Mouse (Mus musculus) frontal cortex, adult (tissue): ENCODE results near the gene Olfr464.
A peak's percentile ranks its signal among the peaks of the same experiment; 100 is the strongest.

ENCODE experiments used
- ATAC-seq: cut with Nextera tagmentation; 2 replicates; pipeline ENCODE4 v1.9.2; 2017; ENCODE audit warnings: mild to moderate bottlenecking, moderate library complexity, mixed read lengths; ENCODE audit not compliant: low TSS enrichment

Olfr464 gene

DNA sequence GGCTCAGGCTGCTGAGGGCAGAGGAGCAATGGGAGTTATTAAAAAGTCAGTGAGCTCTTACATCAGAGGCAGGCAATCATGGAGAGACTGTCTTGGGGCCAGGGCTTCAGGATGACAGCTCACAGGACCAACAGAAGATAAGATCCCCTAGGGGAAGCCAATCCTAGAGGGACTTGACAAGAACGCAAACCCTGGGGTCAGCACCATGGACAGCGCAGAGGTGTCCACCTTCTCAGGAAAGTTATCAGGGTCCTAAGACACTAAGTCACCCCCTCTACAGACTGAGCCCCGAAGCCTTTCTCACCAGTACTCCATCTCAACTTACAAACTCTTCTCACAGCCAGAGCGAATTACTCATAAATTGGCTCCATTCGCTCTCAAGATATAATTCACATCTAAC is at the start of gene Olfr464:
Olfr464 (minus strand) TSS at position 2 of the 400 bp plus-strand sequence.
- ATAC-seq, result no peak

DNA sequence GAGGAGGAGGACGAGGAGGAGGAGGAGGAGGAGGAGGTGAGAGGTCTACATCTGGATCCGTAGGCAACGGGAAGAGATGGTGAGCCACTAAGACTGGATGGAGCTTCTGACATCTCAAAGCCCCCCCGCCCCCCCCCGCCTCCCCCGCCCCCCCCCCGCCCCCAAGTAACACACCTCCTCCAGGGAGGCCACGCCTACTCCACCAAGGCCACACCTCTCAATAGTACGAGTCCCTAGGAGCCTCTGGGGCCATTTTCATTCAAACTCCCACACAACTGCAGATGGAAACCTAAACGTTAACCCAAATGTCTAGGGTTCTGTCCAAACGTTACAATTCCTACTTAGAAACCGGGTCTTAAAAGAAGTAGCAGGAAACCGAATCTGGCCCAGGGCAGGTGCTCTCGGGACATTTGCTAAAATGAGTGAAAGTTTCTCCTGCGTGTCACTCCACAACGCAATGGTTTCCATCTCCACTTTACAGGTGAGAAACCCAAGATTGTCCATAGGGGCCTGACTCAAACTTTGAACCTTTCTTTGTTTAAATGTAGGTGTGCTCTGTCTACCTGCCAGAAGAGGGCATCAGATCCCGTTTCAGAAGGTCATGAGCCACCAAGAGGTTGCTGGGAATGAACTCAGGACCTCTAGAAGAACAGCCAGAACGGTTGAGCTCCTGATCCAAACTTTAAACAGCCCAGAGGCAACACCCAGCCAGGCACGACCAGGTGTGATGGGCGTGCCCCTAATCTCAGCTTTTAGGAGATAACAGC is 47.8 kb upstream of the Olfr464 start:
- no peak for ATAC-seq

DNA sequence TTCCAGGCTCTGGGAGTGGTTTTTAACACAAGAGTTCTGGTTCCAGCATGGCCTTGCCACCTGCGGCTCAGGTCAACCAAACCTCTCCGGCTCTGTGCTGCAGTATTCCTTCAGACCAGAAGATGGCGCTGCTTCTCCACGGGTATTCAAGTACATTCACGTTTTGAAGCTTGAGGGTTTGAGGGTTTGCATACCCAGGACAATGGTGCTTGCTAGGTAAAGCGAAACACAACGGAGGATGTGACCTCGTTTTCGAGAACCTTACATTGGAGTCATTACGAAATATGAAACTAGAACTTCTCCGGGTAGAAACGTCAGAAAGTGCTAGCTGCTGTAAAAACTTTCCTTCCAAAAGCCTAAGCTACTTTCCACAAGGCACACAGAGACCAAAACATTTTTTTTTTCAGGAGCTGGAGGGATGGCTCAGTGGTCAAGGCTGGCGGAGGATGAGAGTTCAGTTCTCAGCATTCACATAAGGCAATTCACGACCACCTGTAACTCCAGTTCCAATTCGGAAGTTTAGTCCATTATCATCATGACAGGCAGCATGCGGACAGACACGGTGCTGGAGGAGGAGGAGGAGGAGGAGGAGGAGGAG is 47.0 kb upstream of the Olfr464 start:
- peak; percentile 74 for ATAC-seq

DNA sequence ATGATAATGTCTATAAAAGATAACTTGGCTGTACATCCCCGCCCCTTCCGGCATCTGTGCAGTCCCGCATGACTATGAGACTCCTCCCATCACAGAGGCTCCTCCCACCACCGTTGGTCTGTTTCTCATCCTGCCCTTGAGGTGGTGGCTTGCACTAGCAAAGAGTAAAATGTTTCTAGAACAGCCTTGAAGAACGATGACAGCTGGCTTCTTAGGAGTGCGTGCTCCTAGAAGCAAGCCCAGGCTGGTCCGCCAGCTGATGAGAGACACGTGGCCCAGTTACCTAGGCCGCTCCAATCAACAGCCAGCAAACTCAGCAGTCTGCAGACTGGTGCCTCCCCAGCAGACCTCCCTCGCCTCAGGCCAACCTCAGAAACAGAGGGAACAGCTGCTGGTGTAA is 45.4 kb upstream of the Olfr464 start:
- no peak; the same call in 1 of the 2 replicates for ATAC-seq

DNA sequence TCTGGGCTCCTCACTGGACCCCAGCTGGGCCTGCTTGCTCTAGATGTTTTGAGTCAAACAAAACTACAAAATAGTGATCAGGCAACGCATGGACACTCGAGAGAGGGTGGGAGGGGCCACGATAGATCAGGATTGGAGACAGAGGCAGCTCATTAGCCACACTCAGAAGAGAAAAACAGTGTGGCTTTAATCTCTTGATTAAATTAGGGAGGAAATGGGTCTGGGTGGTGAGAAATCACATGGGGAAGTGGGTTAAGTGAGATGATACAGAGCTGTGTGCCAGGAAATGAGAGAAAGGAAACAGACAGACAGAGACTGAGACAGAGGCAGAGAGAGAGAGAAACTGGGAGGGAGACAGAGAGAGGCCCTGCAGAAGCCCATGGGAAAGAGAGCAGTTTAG is 44.5 kb upstream of the Olfr464 start:
- ATAC-seq, result no peak

DNA sequence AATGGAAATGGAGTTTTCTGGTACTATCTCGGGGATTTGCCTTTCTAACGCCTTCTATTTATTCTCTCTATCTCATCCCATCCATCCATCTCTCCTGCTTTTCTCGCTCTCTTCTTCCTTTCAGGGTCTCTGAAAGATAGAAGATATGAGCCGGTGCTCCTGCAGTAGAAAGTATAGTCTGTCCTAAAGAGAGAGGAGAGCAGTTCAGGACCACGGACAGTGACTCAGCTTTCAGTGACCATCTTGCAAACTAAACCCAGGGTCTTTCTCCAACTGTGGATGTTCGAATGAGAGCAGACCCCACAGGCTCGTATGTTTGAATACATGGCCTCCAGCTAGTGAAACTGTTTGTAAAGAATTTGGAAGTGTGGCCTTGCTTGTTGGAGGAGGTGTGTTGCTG is 36.3 kb upstream of the Olfr464 start:
- no peak for ATAC-seq

DNA sequence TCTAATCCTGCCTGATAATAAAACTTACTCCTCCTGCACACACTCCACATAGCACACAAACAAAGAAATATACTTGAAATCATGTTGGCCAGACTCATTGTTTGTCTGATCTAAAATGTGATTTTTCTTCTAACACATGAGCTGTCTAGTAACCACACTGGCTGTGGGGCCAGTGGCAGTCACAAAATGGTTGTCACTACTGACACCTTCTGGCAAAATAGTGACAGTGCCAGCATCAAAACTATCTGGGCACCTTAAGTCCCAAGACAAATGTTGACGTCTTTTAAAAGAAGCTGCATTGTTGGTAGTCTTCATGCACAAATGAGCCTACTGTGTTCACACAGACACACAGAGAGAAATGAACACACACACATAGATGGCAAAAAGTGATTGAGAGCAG is 34.4 kb upstream of the Olfr464 start:
- ATAC-seq, result peak; percentile 78; the same call in 1 of the 2 replicates

DNA sequence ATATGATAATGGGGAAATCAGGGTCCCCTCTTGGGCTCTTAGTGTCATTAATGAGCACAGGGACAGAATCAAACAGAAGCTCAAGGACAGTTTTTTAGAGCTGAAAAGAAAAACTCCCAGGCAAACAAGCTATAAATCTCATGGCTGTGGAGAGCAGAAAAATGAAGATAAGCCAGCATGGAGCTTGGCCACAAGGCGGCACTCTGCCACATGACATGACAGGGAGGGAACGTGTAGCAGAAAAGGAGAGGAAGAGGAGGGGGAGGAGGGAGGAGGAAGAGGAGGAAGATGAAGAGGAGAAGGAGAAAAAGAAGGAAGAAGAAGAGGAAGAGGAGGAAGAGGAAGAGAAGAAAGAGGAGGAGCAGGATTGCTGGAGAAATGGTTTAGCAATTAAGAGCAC is 29.2 kb upstream of the Olfr464 start:
- peak; percentile 50; the same call in 1 of the 2 replicates for ATAC-seq

DNA sequence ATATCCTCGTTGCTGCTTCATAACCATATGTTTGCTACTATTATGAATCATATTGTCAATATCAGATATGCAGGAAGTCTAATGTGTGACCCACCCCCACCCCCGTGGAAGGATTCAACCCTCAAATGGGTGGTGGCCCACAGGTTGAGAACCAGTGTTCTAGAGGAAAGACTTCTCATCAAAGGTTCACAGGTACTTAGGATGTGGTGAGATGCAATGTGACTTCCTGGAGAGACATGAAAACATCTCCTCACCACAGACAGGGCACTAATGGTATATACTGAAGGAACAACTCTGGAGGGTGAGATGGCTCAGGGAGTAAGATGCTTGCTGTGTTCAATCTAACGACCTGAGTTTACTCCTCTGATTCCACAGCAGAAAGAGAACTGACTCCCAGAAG is 14.7 kb upstream of the Olfr464 start:
- no peak for ATAC-seq

DNA sequence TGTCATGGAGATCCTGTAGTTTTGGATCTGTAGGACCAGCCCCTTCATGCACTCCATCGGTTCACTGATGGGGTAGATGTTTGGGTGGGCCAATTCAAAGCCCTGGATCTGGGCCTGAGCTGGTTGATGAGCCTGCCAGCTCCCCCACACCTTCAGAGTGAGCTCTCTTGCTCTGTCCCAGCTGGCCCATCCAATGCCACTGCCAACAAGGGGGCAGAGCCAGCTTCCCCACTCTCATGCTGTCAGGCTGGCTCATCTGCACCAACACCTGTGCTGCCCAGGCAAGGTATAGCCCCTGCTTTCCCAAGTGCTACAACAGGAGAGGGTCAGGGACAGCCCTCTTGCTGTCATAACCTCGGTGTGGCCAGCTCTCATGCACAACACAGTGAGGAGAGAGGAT is 13.0 kb upstream of the Olfr464 start:
- no peak for ATAC-seq

DNA sequence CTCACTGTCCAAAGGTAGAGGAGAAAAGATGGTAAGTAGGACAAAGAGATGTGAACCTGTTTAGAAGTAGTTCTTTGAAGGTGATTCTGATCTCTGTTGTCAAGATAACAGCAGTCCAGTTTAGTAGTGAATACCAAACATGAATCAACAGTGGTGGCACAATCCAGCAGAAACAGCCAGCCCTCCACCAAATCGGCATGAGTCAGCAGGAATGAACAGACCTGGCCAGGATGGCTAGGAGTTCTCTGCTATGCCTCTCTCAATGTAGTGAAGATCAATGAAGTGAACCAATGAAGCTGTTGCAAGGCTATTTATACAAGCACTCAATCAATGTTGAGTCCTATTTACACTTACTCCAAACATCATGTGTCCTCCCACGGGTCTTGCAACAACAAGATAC is 9.6 kb upstream of the Olfr464 start:
- ATAC-seq, result no peak

DNA sequence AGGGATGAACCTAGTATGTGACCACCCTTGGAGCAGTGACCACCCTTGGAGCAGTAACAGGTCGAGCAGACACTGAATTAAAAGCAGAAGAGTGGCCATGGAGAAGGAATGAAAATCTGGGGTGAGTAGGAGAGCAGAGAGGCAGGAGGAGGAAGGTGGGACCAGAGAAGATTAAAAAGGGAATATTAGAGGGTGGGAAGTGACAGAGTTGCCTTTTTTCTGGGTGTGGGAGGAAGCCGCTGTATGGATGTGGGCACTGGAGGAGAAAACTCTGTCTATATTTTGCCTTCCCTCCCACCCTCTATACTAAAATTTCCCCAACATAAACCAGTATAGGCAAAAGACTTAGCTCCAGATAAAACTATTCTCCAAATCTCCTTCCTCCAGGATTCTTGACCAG is 466 bp downstream of the Olfr464 start:
- peak; percentile 92 for ATAC-seq

DNA sequence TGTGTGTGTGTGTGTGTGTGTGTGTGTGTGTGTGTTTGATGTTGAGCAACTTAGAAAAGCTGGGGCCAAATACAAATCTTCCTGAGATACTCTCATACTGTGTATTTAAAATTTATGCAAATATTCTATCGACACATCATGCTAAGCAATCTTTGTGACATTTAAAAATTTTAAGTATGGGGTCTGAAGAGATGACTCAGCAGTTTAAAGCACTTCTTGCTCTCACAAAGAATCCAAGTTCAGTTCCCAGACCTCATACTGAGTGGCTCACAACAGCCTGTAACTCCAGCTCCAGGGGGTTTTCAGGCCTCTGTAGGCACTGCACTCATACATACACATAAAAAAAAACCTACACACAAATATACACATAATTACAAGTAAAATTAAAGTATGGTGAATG is 4.8 kb downstream of the Olfr464 start:
- no peak for ATAC-seq

DNA sequence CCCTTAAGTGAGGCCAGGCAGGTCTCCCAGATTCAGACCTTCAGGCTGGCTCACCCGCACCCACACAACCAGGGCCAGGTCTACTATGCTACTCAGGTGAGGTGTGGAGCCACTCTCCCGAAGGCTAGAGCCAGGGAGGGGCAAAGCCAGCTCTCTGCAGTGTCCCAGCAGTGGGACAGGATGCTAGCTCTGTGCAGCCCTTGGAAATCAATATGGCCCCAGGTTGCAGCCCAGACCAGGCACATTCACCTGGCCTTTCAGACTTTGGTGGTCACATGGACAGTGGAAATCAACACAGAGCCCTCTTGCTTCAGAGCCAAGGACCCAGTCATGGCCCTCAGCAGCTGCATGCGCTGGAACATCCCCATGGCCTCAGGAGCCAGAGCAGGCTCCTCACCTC is 16.4 kb downstream of the Olfr464 start:
- no peak for ATAC-seq

DNA sequence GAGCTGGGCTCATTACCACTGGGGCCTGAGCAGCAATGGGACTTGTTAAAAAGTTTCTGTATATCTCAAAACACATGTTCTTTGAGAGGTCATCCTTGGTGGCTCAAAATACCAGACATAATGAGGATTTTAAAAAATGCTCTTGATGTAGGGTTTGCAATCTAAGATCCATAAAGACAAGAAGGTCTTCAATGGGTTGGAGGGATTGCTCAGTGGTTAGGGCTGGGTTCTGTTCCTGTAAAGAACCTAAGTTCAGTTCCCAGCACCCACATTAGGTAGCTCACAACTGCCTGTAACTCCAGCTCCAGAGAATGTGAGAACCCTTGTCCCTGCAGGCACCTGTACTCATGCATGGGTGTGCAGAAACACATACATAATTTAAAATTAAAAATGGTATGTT is 23.5 kb downstream of the Olfr464 start, which contains the start of gene Olfr463:
Olfr463 (minus strand) TSS at position 101 of the 400 bp plus-strand sequence.
- no peak for ATAC-seq

DNA sequence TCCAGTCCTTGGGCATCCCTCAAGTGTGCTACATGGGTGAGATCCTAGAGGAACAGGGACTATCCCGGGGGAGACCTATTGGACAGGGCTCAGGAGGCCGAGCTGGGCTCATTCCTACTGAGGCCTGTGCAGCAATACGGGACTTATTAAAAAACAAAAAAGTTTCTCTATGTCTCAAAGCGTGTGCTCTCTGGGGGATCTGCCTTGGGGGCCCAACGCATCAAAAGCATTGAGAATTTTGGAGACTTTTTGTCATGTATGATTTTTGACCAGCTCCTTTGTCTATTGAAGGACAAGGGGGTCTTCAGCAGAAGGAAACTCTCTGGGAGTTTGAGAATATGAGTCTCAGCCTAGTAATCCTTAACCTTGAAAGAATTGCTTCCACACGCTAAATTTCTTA is 28.6 kb downstream of the Olfr464 start, which contains the start of gene Olfr462:
Olfr462 (minus strand) TSS at position 101 of the 400 bp plus-strand sequence.
- ATAC-seq, result no peak

DNA sequence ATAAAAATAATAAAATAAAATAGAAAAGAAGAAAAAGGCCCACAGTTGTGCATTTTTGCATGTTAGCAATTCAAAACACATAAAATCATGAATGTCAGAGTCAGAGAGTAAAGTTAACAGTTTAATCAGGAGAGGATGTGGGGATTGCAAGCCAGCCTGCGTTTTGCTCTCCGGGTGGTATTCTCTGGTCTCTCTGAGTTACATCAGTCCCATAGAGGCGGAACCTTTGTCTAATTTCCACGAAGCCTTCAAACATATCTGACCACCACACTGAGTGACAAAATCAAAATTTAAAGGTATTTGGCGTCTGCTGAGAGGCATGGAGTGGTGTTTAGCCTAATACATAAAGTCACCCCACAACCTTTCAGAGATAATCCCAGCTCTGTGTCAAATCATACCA is 35.9 kb downstream of the Olfr464 start:
- ATAC-seq, result no peak

DNA sequence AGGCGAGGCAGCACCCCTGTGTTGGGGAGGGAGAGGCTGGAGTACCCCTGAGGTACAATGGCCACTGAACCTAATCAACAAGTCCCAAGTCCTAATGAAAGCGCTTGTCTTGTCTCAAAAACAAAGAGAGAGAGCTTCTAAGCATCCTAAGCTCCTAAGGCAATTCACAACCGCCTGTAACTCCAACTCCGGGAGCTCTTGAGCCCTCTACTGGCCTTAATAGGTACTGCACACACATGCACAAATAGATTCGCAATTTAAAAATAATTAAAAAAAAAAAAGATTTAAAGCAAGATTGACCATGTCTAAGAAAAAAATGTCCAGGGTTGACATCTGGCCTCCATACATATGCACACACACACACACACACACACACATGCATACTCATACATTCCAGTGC is 37.3 kb downstream of the Olfr464 start:
- no peak for ATAC-seq

DNA sequence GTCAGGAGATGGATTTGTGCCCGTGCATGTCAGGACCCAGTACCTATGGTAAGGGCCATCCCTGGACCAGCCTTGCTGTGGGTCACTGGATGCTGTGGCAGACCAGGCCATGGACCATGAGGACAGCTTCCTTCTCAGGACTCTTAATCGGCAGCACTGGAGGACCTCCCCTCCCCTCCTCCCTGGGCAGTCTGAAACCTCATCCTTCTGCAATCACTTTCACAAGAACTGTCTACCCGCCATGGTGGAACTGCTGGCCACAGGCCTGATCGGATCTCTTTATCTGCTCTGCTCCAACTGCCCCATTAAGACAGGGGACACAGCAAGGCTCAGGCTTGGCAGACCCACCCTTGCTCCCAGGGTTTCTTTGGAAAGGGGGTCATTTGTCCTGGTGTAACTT is 39.1 kb downstream of the Olfr464 start:
- no peak for ATAC-seq

DNA sequence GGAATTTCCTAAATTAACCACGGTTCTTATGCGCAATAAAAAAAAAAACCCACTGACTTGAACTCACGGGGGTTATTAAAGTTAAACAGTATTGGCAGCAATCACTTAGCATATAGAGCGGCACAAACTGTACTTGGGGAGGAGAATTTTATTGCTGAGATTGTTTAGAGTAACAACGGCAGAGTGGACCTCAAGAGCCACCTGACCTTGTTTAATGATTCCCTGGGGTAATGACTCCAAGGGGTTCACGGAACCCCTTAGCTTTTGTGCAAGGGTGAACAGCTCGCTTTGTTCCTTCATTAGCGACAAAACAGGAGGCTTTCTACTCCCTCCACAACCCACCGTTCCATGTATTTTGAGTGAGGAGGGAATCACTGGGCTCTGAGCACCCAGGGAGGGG is 40.9 kb downstream of the Olfr464 start:
- ATAC-seq, result no peak

DNA sequence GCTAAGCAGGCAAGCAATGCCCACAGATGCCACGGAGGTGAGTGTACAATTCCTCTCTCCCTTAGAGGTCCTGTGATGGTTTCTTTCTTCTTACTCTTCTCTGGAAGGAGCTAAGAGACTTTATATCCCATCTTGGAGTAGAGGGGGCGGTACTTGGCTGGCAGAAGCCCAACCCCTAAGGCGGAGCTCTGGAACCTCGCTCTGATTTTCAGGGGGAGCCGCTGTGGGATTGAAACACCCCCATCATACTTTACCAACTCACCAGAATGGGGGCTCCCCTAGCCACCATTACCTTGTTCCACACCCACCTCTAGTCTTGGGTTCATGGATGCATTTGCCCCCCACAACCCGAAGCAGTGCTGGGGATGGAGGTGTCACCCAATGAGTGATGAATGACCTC is 45.3 kb downstream of the Olfr464 start, which contains the start of gene Epx:
Epx (minus strand) TSS at position 101 of the 400 bp plus-strand sequence.
- ATAC-seq, result no peak

DNA sequence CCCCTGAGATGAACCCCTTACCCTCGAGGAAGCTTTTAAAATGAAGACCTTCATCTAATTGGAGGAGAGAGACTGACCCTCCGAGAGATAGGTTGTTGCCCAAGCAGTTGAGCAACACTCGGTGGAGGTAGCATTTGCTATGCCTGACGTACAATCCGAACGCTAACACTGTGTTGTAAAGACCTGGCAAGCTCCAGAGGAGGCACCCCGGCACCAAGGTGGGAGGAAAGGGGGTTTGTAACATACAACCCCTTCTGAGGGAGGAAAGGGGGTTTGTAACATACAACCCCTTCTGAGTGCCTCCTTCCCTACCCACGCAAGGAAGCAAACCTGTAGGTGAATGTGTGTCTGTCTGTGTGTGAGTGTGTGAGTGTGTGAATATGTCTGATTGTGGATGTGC is 49.0 kb downstream of the Olfr464 start:
- no peak for ATAC-seq

DNA sequence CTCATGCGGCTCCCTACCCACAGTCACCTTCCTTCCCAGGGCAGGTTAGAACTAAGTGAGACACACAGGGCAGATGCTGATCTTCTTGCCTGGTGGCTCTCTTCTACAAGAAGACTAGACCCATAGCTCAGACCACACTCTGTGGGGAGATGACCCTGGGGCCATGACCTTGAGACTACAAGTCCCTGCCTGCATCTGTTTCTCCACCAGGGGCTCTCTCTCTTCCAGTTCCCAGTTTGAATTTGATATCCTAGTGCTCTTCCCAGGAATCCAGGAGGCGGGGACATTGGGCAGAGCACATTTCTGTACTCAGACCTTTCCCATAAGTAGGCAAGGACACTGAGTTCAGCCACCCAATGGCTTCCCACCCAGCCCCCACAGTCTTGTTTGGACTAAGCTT is 50.7 kb downstream of the Olfr464 start:
- ATAC-seq, result no peak
